Mouse (Mus musculus) CH12.LX (cell line): Measurements from ENCODE around the gene Zfp950. TPM values are rescaled to one million over a fixed set of nuclear protein-coding genes. Genes with fewer than 3 reads are reported as not detected.

ENCODE experiments used
- DNase-seq: peaks from one replicate; pipeline ENCODE4 v3.0.0-alpha.2; 2013; ENCODE audit errors: extremely low read depth
- H3K27ac ChIP-seq: 2 replicates; pipeline ENCODE4 v1.5.1; 2012; ENCODE audit warnings: low read depth, mild to moderate bottlenecking, control low read depth, moderate library complexity; ENCODE audit not compliant: insufficient read depth
- H3K27me3 ChIP-seq: replicated peaks from 2 replicates; pipeline ENCODE3; 2012; ENCODE audit warnings: inconsistent platforms
- H3K36me3 ChIP-seq, 2 experiments: replicated peaks in 1 of 2; 2 replicates each; pipeline versions ENCODE3 to v1.6.1; 2012; ENCODE audit warnings: inconsistent platforms in 1 of 2, low read length in 1 of 2, mild to moderate bottlenecking in 1 of 2, mixed read lengths in 1 of 2, moderate library complexity in 1 of 2; ENCODE audit not compliant: control insufficient read depth in 1 of 2, insufficient read depth in 1 of 2
- H3K4me1 ChIP-seq, 2 experiments: 2 replicates each; pipeline ENCODE4 v1.6.1; 2012; ENCODE audit warnings: inconsistent platforms in 1 of 2, moderate library complexity in 1 of 2; ENCODE audit not compliant: insufficient read depth in 2 of 2, control insufficient read depth in 1 of 2
- H3K4me2 ChIP-seq: 2 replicates; pipeline ENCODE4 v1.6.1; 2012; ENCODE audit warnings: low read depth, mild to moderate bottlenecking, control low read depth; ENCODE audit not compliant: poor library complexity, insufficient read depth, severe bottlenecking
- H3K4me3 ChIP-seq, 3 experiments: fragments of 150-350 bp in 1 of 3; sonication (generic) in 1 of 3; replicated peaks in 1 of 3; 2 replicates each; pipeline versions ENCODE3 to v1.5.1; 2011 to 2012; ENCODE audit warnings: low read depth in 2 of 3, low read length in 2 of 3, mild to moderate bottlenecking in 2 of 3, moderate library complexity in 2 of 3, control low read depth in 1 of 3, improper control_type of control experiment in 1 of 3, inconsistent platforms in 1 of 3, mixed read lengths in 1 of 3; ENCODE audit not compliant: poor library complexity in 1 of 3
- H3K79me2 ChIP-seq: replicated peaks from 2 replicates; pipeline ENCODE4 v1.6.1; 2012; ENCODE audit warnings: mild to moderate bottlenecking, moderate library complexity; ENCODE audit not compliant: control insufficient read depth, poor library complexity, insufficient read depth, severe bottlenecking; ENCODE audit errors: extremely low read depth
- H3K9ac ChIP-seq: 2 replicates; pipeline ENCODE4 v1.6.1; 2012; ENCODE audit warnings: low read depth, mild to moderate bottlenecking, control low read depth, moderate library complexity; ENCODE audit not compliant: insufficient read depth
- H3K9me3 ChIP-seq: replicated peaks from 2 replicates; pipeline ENCODE3; 2012; ENCODE audit warnings: low read length, inconsistent platforms, mixed read lengths
- CTCF ChIP-seq, 2 experiments: IDR thresholded peaks in 1 of 2; conservative IDR thresholded peaks in 1 of 2; 2 replicates each; pipeline ENCODE4 v1.5.1; 2011 to 2012; ENCODE audit warnings: low read depth in 2 of 2, low read length in 2 of 2, improper control_type of control experiment in 1 of 2, inconsistent platforms in 1 of 2, mild to moderate bottlenecking in 1 of 2, moderate library complexity in 1 of 2
- GABPA ChIP-seq: IDR thresholded peaks from 2 replicates; pipeline ENCODE4 v1.6.1; 2012; ENCODE audit warnings: low read depth, low read length, improper control_type of control experiment, inconsistent platforms; ENCODE audit not compliant: insufficient replicate concordance
- HCFC1 ChIP-seq: IDR thresholded peaks from 2 replicates; pipeline ENCODE4 v1.6.1; 2012; ENCODE audit warnings: low read depth, mild to moderate bottlenecking, inconsistent platforms, low read length, improper control_type of control experiment
- JUND ChIP-seq: conservative IDR thresholded peaks from 2 replicates; pipeline ENCODE4 v1.6.1; 2011; ENCODE audit warnings: low read depth, low read length, improper control_type of control experiment
- KAT2A ChIP-seq: IDR thresholded peaks from 2 replicates; pipeline ENCODE4 v1.6.1; 2012; ENCODE audit warnings: low read length, improper control_type of control experiment, inconsistent platforms; ENCODE audit not compliant: insufficient replicate concordance
- MEF2A ChIP-seq: IDR thresholded peaks from 2 replicates; pipeline ENCODE4 v1.6.1; 2014; ENCODE audit warnings: low read depth, mild to moderate bottlenecking, inconsistent platforms, low read length, improper control_type of control experiment, borderline replicate concordance
- NRF1 ChIP-seq: IDR thresholded peaks from 2 replicates; pipeline ENCODE4 v1.6.1; 2014; ENCODE audit warnings: low read depth, mild to moderate bottlenecking, inconsistent platforms, low read length, improper control_type of control experiment, moderate library complexity
- POLR2A ChIP-seq: IDR thresholded peaks from 2 replicates; pipeline ENCODE4 v1.6.1; 2011; ENCODE audit warnings: low read depth, mild to moderate bottlenecking, improper control_type of control experiment, low read length
- RAD21 ChIP-seq: IDR thresholded peaks from 2 replicates; pipeline ENCODE4 v1.6.1; 2011; ENCODE audit warnings: low read depth, mild to moderate bottlenecking, low read length, improper control_type of control experiment, moderate library complexity
- UBTF ChIP-seq: IDR thresholded peaks from 2 replicates; pipeline ENCODE4 v1.6.1; 2012; ENCODE audit warnings: low read depth, mild to moderate bottlenecking, inconsistent platforms, low read length, improper control_type of control experiment, moderate library complexity
- ZNF384 ChIP-seq: IDR thresholded peaks from 2 replicates; pipeline ENCODE4 v1.6.1; 2012; ENCODE audit warnings: low read depth, low read length, improper control_type of control experiment, inconsistent platforms
- dilution Hi-C: fragments of 300-500 bp; cut with MboI; formaldehyde crosslinking; loops from 2 replicates; pipeline ENCODE4 v1.14.3; 2020; ENCODE audit warnings: low sequenced_read_pairs; ENCODE audit not compliant: extremely low pct_unique_long_range_greater_than_20kb, extremely low pct_ligation_motif_present
- in situ Hi-C: fragments of 300-500 bp; cut with MboI; formaldehyde crosslinking; loops from 3 replicates; pipeline ENCODE4 v1.14.3; 2019; ENCODE audit warnings: low sequenced_read_pairs, low pct_ligation_motif_present, low pct_unique_long_range_greater_than_20kb, mixed read lengths
- polyA plus RNA-seq: library from polyadenylated mRNA; unstranded; fragments of >175 nt; gene quantifications from 2 replicates; pipeline ENCODE4 v1.2.1, GENCODE M21; 2012; ENCODE audit warnings: low read depth; ENCODE audit not compliant: insufficient read length
- total RNA-seq, 2 experiments: library from RNA; depleted of rRNA; stranded (reverse); fragments of 300-350 nt in 1 of 2; fragments of >200 nt in 1 of 2; gene quantifications; 2 replicates each; pipeline ENCODE4 v1.2.3; 2012 to 2014

Zfp950 gene
- total and polyA plus RNA-seq, 3 experiments = 6.1 to 11.1 (median 10.8) TPM

DNA sequence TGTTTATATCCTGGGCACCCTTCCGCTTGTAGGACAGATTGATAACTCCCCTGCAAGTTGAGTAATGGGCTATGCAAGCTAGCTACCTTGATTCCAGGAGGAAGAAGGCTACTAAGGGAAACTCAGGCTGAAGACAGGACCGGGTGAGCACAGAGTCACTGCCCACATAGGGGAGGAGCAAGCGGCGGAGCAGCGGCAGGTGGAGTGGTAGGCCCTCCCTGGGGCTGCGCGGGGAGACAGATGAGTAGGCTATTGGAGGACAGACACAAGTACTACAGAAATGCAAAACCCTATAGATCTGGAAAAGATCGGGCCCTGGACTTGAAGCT lies 10.7 kb upstream of the Zfp950 start:
- no peaks in the 10 kb centered on the region for H3K79me2 ChIP-seq
- no peaks in the 10 kb centered on the region for H3K36me3 ChIP-seq
- H3K9ac ChIP-seq = peak overlapping the region; percentile 41
- in situ Hi-C loops = no loop called here
- peak overlapping the region; percentile 68; the same call in 1 of the 2 replicates for H3K27ac ChIP-seq
- TF ChIP-seq JUND (no peak), POLR2A (peak; percentile 52), NRF1 (peak; percentile 70), GABPA (no peak)
- TF ChIP-seq, all 38 proteins: peak for 2
- Histone ChIP-seq H3K27me3 (no peaks in the 10 kb centered on the region), H3K4me3 (peak overlapping the region; percentile 64 to 74 (median 72)), H3K4me1 (no peaks in the 10 kb centered on the region; a peak in 1 of 4 replicates), H3K9me3 (peaks cover 5% of the 10 kb centered on the region), H3K4me2 (peak overlapping the region; percentile 98)
- DNase-seq = peak; percentile 81
- dilution Hi-C loops = no loop called here

DNA sequence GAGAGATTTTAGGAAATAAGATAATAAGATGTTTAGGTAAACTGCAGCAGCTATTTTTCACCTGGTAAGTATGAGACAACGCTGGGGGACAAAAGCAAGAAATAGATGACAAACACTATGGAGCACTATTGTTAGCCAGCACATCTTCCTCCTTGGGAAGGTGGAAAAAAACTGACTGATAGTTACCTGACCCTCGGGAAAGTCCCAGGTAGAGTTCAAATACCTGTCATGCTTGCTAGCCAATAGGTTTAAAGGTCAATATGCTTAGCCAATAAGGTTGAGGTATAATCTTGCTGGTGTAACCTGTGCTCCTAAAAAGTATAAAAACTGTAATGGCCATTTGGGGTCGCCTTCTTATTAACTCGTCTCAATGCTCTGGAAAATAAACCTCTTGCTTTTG lies 659 bp upstream of the Zfp950 start:
- Histone ChIP-seq H3K4me3 (peak overlapping the region; percentile 83 to 98 (median 91)), H3K4me2 (peak overlapping the region; percentile 73), H3K36me3 (peaks cover 2 to 9% of the 10 kb centered on the region in 2 experiments), H3K79me2 (peaks cover 5% of the 10 kb centered on the region), H3K27me3 (no peaks in the 10 kb centered on the region), H3K4me1 (peaks cover 7 to 23% of the 10 kb centered on the region in 2 experiments), H3K9ac (peak overlapping the region; percentile 44; the same call in 1 of the 2 replicates), H3K9me3 (no peaks in the 10 kb centered on the region), H3K27ac (no peak overlapping the region)
- in situ Hi-C loops = no loop called here
- DNase-seq = no peak
- TF ChIP-seq KAT2A (no peak), CTCF (conservative IDR thresholded peaks at IDR 0.05 in 1 of 2, IDR thresholded peaks at IDR 0.05 in 1 of 2; ENCODE audit: low read depth in 2 of 2, low read length in 2 of 2) (peak in 1 of 2 experiments; percentile 3; a peak in 1 of 4 replicates)
- dilution Hi-C loops = no loop called here

DNA sequence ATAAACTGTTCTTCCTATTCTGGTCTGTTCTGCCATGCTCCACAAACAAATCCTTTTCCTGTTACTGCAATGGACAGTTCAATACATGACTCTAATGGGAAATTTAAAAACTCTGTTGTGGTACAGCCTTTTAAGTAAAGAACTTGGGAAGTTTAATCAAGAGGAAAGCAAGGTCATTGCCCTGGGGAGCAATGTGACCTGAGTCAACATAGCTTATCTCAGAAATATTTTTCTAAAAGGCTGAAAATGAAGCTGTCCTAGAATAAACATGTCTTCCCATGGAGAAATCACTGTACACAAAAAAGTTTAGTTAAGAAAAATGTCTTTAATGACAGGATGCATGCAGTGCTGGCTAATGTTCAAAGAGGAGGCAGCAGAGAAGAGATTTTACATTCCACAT lies 2.0 kb downstream of the Zfp950 start:
- in situ Hi-C loops (no loop called here), dilution Hi-C loops (no loop called here)
- Histone ChIP-seq H3K9ac (no peak overlapping the region), H3K27ac (no peak overlapping the region), H3K4me1 (peaks cover 7 to 23% of the 10 kb centered on the region in 2 experiments), H3K9me3 (no peaks in the 10 kb centered on the region), H3K4me2 (no peak overlapping the region), H3K36me3 (peaks cover 2 to 17% of the 10 kb centered on the region in 2 experiments), H3K4me3 (no peak overlapping the region), H3K27me3 (no peaks in the 10 kb centered on the region), H3K79me2 (peaks cover 8% of the 10 kb centered on the region)
- no peak for DNase-seq
- TF ChIP-seq ZNF384 (no peak), MEF2A (no peak), RAD21 (no peak), HCFC1 (no peak), GABPA (no peak), UBTF (no peak)
